Mouse (Mus musculus): Measurements from ENCODE around the gene Slc9a7.

DNA sequence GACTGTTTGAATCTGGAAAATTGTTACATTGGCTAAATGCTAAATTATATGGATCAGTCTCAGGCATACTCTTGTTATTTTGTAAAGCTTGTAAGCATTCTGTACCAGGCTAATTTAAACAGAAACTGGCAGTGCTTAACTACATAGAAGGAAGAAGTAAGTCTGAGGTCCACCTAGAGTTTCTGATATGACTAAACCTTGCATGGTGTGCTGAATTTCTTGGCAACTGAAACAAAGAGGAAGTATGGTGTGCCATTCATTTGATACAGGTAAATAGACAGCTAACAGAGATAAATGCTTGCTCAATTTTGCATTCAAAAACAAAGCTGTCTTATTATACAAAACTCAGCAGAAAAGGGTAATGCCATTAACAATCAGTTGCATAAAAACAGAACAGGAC is 63.5 kb downstream of the Slc9a7 start:
- TF ChIP-seq CTCF (IDR thresholded peaks at IDR 0.05) (no peak), POLR2A (IDR thresholded peaks at IDR 0.05; ENCODE audit: insufficient read depth, low read depth, low read length) (no peak)

All from heart, adult 2 months (tissue).